Mouse (Mus musculus) 416B (cell line): ENCODE results near the gene Garem2.

Experiments used
- DNase-seq: peaks from one replicate; pipeline ENCODE4 v3.0.0; 2011; ENCODE audit warnings: low read depth

Gene Garem2

DNA sequence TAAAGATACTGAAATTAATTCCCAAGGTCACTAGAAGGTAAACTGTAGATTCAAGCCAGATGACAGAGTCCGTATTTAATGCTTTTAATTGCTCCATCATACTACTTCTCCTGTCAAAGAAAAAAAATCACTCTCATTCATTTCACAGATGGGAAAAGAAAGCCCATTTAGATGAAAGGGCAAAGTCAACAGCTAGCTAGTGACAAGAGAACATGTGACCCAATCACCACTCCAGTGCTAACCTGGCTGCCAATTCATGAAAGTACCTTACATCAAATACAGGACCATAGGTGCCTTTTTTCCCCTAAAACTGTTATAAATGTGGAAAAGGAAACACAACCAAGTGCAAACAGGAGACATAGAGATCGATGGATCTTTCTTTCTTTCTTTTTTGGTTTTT is 48.3 kb downstream of the Garem2 start:
- no peak for DNase-seq

DNA sequence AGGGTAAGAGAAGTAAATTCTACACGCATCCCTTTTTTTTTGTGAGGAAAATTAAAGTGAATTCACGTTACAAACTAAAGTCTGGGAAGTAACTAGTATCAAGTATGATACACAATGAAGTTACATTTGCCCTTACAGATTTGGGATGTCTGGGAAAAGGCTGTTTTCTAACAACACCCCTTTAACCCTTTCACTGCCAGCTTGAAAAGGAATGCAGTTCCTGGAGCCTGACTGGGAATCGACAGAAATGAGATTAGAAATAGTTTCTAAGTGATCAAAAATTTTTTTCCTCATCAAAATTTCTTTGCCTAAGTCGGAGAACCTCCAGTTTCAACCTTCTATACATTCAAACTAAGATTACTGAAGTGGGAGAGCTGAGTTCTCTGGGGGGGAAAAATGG is 49.1 kb downstream of the Garem2 start:
- peak; percentile 32 for DNase-seq

DNA sequence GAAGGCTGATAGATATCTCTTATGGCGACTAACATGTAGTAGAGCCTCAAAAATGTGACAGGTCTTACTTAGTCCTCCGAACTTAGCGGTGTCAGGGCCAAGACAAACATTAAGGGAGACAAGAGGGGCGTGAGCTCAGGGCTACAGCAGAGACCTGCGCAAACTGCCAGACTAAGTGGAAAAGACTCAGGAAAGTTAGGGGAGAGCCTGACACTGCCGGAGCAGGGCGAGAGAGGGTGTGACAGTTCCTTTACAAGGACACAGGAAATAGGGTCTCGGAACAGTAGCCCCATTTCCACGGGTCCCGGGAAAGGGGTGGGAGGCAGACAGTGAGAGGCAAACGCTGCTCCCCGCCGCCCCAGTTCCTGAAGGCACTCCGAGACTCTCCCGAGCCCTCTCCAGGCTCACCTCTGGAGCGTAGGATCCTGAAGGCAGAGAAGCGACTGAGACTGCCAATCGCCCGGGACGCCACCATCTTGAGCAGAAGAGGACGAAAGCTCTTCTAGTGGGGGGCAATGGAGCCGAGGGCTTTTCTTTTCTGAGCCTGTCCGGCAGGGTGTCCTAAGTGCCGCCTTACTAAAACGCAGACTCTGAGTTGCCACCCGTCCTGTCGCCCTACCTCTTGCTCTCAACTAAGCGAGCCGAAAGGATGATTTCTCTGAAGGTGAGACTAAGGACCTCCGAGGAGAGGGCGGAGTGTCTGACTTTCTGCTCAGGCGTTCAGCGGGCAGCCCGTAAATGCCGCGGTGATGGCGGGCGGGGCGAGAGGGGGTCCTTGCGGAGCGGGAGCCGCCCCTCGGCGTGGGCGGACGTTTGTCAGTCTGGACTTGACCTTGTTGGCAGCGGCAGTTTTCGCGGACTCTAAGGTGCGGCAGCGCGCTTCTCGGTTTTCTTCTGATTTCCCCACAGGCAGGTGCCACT is 49.8 kb downstream of the Garem2 start, which contains the start of the genes Hadha and Hadhb:
Hadha (minus strand) TSS at position 689 of the 921 bp plus-strand sequence.
Hadhb (plus strand) TSS at position 775 of the 921 bp plus-strand sequence.
- DNase-seq = peak; percentile 94

DNA sequence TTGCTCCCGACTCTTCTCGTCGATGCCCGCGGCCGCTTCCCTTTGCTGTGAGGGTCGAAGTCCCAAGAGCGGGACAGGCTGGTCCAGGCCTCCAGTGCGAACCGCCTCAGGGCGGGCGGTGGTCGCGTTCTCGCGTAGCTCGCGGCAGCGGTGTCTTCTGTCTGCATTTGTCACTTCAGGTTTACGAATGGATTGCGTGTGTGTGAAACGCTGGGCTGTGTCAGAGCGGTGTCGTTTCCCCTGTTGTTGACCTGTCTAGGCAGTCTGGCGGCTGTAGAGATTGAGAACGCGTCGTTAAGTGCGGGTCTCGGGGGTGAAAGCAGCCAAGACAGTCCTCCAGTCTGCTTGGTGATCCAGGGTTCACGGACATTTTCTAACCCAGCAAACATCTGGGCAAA is 50.4 kb downstream of the Garem2 start:
- DNase-seq = no peak

DNA sequence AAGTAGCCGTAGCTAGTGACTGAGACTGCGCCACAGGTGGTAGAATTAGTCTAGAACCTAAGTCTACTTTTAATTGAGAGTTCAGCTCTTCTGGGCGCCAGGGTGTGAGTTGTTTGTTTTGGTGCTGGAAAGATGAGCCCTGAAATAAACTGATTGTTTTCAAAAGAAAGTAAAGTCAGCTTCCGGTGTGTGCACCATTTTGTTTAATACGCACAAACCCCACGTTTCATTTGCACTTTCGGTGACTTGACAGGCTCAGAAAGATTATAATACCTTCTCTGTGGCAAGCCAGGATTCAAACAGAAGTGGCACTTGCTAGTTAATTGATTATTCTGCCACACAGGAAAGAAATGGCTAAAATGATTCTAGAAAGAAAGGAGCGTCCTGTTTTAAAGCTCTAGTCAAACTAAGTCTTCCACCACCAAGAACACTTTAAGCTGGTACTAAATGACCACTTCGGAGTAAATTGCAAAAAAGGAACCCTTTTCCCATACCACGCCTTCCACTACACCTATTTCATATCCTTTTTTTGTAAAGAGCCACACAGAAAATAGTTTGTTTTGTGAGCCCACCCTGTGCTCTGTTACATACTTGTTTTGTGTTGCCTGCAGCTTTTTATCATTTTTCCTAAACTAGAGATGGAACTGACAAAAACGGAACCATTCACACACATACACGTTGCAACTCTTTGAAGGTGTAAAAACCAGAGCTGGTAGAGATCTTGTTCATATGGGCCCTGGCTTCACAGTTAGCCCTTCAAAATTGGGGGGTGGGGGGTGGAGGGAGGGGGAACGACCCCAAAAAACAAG is 51.1 kb downstream of the Garem2 start:
- peak; percentile 60 for DNase-seq

DNA sequence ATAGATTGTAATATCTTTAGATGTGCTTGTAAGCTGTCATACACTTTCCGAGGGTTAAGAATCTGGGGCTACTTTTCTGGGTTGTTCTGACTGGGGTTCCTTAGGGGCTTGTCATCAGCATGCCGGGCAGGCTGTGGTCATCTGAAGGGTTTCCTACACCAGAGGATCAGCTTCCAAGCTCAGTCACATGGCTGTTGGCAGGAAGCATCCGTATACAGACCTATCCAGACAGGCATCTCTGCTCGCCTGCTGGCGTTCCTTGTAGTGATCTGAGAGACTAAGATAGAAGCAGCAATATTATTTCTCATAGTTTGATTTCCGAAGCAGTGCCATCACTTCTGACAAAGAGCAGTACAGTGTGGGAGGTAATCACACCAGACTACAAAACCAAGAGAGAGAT is 54.6 kb downstream of the Garem2 start:
- DNase-seq = peak; percentile 21

DNA sequence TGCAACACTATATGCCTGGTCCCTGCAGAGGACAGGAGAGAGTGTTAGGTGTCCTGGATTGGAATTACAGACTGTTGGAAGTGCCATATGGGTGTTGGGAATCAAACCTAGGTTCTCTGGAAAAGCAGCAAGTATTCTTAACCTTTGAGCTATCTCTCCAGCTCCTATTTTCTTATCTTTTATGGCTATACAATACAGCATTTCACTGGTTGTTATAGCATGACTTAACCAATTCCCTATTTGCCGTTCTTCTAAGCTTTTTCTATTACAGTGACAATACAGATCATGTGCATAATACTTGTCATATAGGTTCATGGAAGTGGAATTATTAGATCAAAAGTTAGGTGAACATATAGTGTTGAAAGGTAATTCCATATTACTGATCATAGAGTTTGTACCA is 56.9 kb downstream of the Garem2 start:
- DNase-seq = no peak

DNA sequence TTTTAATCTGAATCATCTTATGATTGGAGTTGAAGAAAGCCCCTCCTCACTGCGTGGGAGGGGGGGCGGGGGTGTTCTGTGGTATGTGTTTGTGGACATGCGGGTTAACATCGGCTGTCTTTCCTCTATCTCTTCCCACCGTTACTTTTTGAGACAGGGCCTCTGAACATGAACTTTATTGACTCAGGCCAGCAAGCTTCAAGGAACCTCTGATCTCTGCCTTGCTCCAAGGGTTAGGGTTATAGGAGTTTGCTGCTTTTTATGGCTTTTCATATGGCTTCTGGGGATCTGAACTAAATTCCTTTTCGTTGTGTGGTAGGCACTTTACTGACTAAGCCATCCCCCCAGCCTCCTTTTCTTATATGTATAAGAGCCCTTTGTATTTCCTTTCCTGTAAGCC is 57.4 kb downstream of the Garem2 start:
- no peak for DNase-seq

DNA sequence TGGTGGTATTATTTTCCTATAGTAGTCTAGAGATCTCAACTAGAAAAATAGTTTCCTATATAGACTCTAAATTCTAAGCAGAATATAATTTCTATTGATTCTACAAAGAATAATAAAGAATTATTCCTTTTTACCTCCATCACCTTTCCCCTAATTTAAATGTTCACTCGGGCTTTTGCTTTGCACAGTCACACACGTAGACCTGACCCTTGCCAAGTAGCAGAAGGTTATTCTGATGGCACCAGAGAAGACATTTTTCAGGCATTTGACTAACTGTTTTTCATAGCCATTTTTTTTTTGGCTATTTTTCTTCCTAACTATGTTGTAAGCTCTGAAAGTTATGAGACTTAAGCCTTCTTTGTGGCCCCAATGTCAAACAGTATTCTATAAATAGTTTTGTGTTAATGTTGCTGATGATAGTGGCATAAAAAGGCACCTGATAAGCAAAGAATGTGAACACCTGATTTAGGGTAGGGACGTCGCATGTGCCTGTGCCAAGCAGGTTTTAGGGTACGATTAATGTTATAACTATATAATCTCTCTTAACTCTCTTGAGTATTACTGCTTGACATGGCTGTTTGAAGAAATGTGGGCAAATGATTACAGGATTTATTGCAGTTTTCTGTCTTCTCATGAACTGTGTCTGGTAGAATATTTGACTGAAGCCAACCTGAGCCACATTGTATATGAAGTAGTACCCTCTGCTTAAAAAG is 60.4 kb downstream of the Garem2 start:
- DNase-seq = no peak
